Mouse (Mus musculus) liver, embryonic 14.5 days (tissue): Measurements from ENCODE around the gene Rassf5.
"Not testable (repeated sequence)": the region's sequence is repeated elsewhere in the genome, so short reads cannot be mapped to it uniquely, and the experiment has no call there.

Experiments
- CTCF ChIP-seq: IDR thresholded peaks from 2 replicates; pipeline ENCODE4 v1.5.1; 2016; ENCODE audit warnings: antibody characterized with exemption, low read depth, control low read depth
- EP300 ChIP-seq: IDR thresholded peaks from 2 replicates; pipeline ENCODE4 v1.6.1; 2016; ENCODE audit warnings: antibody characterized with exemption, low read depth

- not testable (repeated sequence) for TF ChIP-seq EP300, CTCF
Measured at GRCm38 (mm10) chr1:131252516-131253250, 7.6 kb upstream of the Rassf5 start.
